Mouse (Mus musculus): ENCODE data around the gene Atp6ap1l.
A peak's percentile ranks its signal among the peaks of the same experiment; 100 is the strongest.

Gene Atp6ap1l

DNA sequence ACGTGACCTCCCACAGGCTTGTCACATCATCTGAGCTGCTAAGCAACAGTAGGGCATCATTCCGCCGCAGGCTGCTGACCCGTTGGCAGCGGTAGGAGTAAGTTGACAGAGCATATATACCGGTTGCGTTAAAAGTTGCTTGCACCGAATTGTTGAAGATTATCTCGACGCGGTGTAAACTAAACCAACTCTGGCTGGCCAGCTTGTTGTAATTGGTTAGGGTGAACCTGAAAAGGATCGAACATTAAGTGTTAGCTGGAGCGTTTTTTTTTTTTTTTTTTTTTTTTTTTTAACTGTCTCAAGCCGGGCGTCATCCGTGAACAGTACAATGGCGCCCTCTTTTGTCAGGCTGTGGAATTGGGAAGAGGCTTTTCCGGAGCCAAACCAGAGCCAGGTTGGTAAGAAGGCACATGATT is 18.6 kb downstream of the Atp6ap1l start:
- DNase-seq (ENCODE audit: low spot score), result peak; percentile 58

DNA sequence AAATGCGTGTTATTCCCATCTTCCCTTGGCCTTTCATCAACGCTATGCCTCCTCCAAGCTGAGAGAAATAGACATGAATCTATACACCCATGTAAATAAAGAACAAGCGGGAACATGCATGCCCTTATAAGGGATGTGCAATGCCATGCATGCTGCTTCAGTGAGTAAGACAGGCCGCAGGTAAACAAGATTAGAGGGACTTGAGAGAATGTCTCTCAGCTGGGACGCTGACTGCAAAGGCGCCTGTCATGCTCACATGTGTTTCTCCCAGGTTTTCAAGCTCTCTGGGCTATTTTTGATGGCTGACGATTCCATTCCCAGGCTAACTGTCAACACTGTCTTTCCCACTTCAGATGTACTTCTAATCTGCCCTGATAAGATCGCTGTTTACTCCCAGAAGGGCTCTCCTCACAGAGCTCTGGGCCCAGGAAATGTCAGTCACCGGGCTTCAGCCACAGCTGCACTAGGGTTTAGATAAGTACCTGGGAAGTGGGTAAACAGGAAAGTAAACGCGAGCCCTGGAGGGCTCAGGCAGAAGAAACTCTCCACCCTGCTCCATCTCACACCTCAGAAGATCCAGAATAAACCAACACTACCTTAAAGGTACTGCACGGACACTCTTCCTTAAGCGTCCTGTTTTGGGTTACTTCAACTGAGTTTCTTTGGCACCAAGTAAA is 19.2 kb downstream of the Atp6ap1l start:
- DNase-seq (ENCODE audit: low spot score), result no peak

DNA sequence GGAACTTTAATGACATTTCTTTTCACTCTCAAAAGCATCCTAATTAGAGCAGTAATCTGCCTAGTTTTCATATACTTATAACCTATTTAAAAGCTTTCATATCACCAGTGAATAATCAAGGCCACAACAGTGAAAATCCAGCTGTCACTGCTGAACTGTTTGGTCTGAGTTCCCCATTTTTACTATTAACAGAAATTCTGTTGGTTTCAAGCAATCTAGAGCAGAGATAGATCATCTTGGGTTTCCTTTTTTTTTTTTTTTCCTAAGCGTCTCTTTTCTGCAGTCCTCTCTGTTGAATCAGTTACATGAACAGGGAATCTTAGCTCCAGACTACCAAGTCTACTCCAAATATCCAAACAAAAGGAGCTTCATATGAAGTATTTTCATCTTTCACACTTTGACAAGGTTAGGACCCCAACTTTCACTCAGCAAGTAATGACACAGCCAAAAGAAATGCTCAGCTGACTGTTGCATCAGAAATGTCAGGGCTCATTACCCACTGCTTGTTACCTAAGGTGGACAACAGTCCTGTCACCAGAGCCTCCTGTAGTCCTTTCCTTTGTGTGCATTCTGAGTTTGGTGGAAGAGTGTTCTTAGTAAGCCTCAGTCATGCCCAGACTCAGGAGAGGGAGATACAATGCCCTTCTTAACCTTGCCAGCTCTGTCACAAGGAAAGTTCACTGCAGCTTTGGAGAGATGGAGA is 23.3 kb downstream of the Atp6ap1l start:
- no peak for DNase-seq (ENCODE audit: low spot score)

DNA sequence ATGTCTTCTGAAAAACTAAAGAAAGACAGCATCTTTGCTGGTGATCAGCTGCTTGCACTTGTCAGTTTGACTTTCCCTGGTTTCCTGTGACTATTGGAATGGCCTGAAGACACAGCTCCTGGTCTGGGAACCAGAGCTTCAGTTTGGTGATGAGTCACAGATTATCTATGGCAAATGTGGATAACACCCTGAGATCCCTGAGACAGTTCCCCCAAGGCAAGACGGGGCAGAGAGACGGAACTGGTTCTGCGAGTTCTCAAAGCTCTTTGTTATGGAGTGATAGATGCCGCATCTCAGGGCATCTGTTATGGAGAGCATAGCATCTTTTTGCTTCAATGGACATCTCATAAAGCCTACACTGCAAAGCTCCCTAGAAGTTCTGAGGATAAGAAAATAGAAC is 33.6 kb downstream of the Atp6ap1l start:
- DNase-seq (ENCODE audit: low spot score), result no peak

DNA sequence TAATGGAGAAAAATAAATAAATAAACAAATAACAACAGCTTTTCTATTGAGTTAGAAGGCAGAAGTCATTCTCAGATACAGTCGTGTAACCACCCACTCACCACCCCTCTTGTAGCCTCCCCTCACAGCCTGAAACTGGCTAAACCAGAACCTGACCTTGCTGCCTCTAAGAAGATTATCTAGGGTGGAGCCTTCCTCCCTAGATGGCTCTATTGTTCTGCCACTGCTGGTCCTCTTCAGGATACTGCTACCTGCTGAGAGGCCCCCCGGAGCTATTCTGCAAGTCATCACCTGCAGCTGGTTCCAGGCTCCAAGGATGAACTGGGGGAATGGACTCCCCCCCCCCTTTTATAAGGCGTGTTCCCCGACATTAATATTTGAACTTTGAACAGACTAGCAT is 36.0 kb downstream of the Atp6ap1l start:
- no peak for DNase-seq (ENCODE audit: low spot score)

DNA sequence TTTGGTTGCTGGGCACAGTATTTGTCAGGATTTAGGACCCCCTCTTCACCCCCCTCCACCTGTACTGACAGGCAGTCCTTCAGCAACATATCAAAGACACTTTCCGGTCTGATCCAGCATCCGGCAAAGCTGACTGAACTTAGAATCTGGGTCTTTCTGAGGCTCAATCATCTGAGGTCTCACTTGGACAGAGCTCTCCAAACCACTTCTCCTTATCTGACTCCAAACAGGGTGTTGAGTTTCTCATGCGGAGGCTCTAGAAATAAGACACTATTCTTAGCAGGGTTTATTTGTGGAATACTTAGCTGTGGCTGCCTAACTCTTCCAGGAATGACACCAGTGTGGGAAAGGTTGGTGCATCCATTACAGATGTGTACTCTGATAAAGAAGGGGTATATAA is 43.0 kb downstream of the Atp6ap1l start:
- DNase-seq (ENCODE audit: low spot score), result no peak

DNA sequence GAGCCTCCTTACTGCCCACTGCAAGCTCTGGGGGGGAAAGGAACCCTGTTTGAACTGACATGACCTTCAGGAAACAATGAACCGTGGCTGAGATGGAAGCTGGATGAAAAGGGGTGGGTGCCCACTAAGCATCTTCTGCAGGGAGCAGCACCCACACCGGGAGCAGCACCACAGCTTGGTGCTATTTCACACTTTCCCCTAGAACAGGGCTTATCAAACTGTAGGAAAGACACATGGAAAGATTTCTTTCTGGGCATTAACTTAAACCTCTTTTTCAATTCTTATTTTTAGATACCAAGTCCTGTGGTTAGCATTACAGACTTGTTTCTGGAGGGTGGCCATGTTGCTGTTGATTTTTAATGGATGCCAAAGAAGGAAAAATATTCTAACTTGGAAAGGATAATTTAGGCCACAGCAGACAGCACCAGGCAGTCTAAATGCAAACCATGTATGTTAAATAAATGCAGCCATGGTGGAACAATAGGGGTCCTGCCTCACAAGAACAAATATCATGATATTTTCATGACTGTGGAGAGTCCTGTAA is 44.2 kb downstream of the Atp6ap1l start:
- DNase-seq (ENCODE audit: low spot score), result no peak

DNA sequence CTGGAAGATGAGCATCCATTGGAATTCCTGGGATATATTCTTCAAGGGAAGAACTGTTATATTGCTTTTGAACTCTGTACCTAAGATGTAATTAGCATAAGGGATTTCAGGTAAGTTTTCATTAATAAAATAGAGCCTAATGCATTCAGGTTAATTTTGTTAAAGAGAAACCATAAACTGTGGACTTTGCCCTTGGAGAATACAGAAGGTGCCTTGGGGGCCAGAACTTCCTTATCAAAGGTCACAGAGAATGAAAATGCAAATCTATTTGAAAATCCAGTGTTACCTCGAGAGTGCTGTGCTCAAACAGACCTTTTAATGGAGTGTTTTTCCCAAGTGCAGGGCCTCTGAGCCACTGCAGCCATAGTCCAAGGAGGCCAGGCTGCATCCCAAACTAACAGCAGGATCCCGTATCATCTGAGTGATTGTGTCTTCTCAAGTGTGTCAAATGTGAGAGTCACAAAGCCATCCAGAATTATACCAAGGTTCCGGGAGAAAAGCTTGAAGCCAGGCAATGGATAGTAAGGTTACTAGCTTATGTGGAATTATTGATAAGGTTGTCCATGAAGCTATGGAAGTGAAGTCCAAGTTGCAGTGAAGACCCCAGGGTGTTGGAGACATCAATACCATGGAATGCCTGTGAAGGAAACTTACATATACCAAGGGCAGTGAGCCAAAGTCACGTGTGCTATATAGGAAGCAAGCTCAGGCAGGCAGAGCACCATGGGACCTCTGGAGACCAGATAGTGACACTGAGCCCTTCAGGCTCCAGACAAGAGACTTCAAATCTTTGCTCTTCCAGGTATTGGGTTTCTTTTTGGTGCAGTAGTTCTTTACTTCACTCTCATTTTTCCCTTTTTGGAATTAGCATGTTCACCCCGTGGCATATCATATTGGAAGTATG is 52.2 kb downstream of the Atp6ap1l start:
- DNase-seq (ENCODE audit: low spot score), result no peak

DNA sequence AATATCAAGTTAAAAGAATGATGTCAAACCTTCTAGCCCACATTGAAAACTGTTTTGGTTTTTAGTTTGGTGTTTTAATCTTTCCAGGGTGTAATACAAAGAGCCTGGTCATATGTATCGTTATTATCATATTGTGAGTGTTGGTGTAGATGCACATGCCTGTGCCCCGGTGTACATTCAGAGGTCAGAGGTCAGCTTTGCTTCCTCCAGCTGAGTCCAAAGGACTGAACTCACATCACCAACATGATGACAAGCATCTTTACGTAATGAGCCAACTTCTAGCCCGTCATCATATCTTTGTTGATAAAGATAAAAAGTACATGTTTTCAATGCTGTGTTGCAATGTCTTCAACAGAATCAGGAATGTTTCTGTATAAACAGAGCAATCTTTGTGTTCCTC is 53.4 kb downstream of the Atp6ap1l start:
- no peak for DNase-seq (ENCODE audit: low spot score)

DNA sequence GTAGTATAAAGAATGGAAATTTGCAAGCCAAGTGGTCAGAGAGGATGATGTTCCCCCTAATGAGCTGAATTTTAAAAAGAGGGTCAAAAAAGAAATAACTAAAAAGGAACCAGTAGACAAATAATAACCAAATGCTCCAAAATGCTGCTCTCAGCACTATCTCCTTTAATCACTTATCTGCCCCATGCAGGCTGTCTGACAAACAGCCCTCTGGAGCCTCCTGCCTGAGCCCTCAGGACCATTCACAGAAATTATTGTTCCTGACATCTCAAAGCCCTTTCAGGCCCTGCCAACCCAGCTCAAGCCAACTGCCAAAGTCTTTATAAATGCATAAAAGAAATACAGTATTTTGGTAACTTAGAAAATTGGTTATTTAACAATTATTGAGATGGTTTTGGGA is 61.0 kb downstream of the Atp6ap1l start:
- DNase-seq (ENCODE audit: low spot score), result no peak

DNA sequence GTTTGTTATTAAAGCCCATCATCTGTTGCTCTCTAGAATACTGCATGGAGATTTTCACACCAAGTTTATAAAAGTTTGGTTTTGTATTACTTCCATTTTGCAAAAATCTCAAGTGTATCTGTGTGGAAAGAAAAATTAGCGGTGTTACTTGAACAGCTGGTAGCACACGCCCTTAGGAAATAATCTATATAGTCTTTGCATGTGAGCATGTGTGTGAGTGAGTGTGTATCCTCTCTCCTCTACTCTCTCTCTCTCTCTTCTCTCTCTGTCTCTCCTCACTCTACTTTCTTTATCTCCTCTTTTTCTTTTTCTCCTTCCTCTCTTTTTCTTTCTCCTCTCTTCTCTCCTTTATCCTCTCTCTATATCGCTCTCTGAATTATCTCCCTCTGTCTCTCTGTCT is 61.7 kb downstream of the Atp6ap1l start:
- DNase-seq (ENCODE audit: low spot score), result no peak

DNA sequence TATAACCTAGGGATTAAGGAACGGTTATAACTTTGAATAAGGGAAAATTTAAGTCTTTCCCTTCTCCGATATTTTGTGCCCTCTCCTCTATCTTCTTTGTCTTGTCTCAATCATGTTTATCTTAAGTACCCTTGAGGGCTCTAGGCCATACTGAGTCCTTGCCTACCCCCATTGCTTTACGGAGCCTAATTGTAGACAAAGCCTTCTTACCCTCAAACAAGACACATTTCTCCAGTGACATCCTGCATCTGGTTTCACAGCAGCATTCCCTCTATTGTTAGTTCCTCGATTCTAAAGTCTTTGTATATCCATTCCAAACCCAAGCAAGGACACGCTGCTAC is 64.0 kb downstream of the Atp6ap1l start:
- no peak for DNase-seq (ENCODE audit: low spot score)

DNA sequence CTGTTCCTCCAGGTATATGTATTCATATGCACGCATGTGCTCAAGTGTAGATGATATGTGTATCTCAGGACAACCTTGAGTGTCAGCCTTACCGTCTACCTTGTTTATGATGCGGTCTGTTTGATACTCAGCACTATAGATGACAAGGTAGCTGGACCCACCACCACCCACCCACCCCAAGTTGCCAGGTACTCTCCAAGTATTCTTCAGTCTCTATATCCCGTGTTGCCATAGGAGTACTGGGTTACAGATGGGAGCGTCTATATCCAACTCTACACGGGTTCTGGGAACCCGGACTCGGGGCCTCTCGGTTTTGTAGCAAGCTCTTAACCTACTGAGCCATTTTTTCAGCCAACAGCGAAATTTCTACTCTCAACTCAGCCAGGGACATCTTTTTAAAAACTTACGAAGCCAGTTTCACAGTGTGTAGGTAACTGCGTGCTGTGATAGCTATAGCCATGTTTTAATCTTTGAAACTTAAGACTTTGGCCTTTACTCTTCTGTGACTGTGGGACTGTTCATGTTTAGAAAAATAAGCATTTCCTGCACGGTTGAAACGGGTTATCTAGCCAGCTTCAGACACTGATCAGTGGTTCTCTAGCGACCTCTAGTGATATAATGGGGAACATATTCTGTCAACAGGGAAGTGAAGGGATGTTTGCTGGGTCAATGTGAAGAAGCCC is 64.5 kb downstream of the Atp6ap1l start:
- DNase-seq (ENCODE audit: low spot score), result no peak

DNA sequence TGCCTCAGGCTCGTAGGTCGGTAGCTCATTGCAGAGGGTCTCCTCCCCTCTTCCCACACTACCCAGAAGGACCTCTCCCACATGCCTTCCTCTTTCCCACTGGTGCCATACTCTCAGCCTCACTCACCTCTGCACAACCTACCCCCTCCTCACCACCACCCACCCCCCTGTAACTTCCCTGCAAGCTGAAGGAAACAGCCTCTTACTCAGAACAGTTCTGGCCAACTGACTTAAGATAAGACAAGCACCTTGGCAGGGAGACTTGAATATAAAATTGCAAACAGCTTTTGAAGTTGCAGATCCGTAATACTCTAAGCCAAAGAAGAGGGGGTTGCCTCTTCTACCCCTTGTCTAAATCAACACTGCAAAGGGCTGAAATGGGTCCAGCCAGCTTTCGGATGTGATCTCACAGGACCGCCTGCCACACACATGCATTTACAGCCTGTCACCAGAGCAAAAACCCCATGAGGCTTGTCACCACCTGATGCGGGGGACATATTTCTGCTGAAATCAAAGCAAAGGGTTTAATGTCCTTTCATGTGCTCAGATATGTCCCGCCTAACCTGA is 71.4 kb downstream of the Atp6ap1l start:
- no peak for DNase-seq (ENCODE audit: low spot score)
